Mouse (Mus musculus): ENCODE measurements around the gene Olfr53. TPM values are rescaled to one million over a fixed set of nuclear protein-coding genes. Genes with fewer than 3 reads are reported as not detected.
"Not testable (repeated sequence)": the region's sequence is repeated elsewhere in the genome, so short reads cannot be mapped to it uniquely, and the experiment has no call there.

Gene Olfr53
- not detected in 2 replicates for polyA plus RNA-seq (2012; rRNA removed)
- not detected in 2 replicates for polyA plus RNA-seq (2014; fragmentation: Nextera tagmentation; extraction: Ambion mirVana)

DNA sequence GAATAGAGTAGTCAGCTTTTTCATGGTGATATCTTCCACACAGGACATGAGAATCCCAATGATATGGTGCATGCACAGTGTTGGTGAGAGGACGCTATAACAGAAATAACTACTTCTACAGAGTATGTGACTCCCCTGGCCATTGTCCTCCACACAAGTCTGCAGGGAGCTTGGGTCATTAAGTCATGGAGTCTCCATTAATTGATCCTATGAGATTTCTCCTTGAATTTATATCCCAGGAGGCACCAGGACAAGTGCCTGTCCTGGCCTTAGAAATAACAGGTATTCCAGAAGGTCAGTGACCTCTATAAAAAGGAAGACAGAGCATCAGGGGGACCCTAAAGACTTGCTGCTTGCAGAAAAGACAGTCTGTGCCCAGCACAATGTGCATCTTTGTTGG lies at the start of gene Olfr53:
Olfr53 (plus strand) TSS at position 301 of the 400 bp plus-strand sequence.
- H3K27ac ChIP-seq (replicated peaks; ENCODE audit: low read depth, low read length), result no peak within 1 kb of the TSS
- WGBS, result 100% methylated on average over 1 of the region's 1 CpGs

DNA sequence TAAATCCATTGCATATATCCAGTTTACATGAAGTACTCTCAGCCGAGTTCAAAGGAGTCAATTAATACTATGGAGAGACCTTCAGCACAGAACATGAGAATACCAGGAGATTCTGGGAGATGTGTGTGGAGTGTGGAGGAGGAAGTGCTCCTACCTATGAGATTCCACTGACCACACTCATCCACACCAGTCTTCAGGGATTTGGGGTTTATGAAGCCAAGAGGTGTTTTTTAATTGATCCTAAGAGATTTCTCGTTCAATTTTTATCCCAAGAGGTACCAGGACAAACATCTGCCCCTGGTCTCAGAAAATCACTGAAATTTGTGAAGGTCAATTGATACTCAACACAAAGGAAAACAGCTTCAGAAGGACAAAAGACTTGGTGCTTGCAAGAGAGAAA lies 45.3 kb upstream of the Olfr53 start, which contains the start of gene Olfr46:
Olfr46 (plus strand) TSS at position 301 of the 400 bp plus-strand sequence.
- H3K4me1 ChIP-seq (ENCODE audit: control insufficient read depth, insufficient read depth, low read length); H3K27me3 ChIP-seq (ENCODE audit: control insufficient read depth, insufficient read depth, low read length); DNase-seq (ENCODE audit: low spot score); H3K4me3 ChIP-seq (replicated peaks; ENCODE audit: low read length); ATAC-seq (ENCODE audit: low FRiP score, low read depth); H3K36me3 ChIP-seq (ENCODE audit: control insufficient read depth, insufficient read depth, low read length); H3K4me2 ChIP-seq (replicated peaks; ENCODE audit: low read depth, low read length, severe bottlenecking); H3K9me3 ChIP-seq (ENCODE audit: control insufficient read depth, low read length); H3K27ac ChIP-seq (replicated peaks; ENCODE audit: low read depth, low read length); H3K9ac ChIP-seq (ENCODE audit: low read depth, low read length, severe bottlenecking): not testable (repeated sequence)
- 79% methylated on average over 2 of the region's 2 CpGs for WGBS

More for the DNA sequence above, at the start of gene Olfr53:
- H3K36me3 ChIP-seq (ENCODE audit: control insufficient read depth, insufficient read depth, low read length), result no peaks in the 10 kb centered on the region
- H3K27me3 ChIP-seq (ENCODE audit: control insufficient read depth, insufficient read depth, low read length), result no peaks in the 10 kb centered on the region
- no peak for TF ChIP-seq POLR2A (IDR thresholded peaks at IDR 0.05; ENCODE audit: borderline replicate concordance, extremely low read depth, insufficient read depth, insufficient read length)
- no peaks in the 10 kb centered on the region for H3K4me1 ChIP-seq (ENCODE audit: control insufficient read depth, insufficient read depth, low read length)
- no peak within 1 kb of the TSS for H3K4me3 ChIP-seq (replicated peaks; ENCODE audit: low read length)
- H3K9me3 ChIP-seq (ENCODE audit: control insufficient read depth, low read length), result no peaks in the 10 kb centered on the region
- DNase-seq (ENCODE audit: low spot score) (no peak), ATAC-seq (ENCODE audit: low FRiP score, low read depth) (no peak)
- no peak within 1 kb of the TSS for H3K4me2 ChIP-seq (replicated peaks; ENCODE audit: low read depth, low read length, severe bottlenecking)
- H3K9ac ChIP-seq (ENCODE audit: low read depth, low read length, severe bottlenecking), result no peak within 1 kb of the TSS

DNA sequence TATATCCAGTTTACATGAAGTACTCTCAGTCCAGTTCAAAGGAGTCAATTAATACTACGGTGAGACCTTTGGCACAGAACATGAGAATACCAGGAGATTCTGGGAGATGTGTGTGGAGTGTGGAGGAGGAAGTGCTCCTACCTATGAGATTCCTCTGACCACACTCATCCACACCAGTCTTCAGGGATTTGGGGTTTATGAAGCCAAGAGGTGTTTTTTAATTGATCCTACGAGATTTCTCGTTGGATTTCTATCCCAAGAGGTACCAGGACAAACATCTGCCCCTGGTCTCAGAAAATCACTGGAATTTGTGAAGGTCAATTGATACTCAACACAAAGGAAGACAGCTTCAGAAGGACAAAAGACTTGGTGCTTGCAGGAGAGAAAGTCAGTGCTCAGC lies 17.6 kb upstream of the Olfr53 start, which contains the start of gene Olfr61:
Olfr61 (plus strand) TSS at position 301 of the 400 bp plus-strand sequence.
- H3K27me3 ChIP-seq (ENCODE audit: control insufficient read depth, insufficient read depth, low read length); H3K4me1 ChIP-seq (ENCODE audit: control insufficient read depth, insufficient read depth, low read length); H3K9ac ChIP-seq (ENCODE audit: low read depth, low read length, severe bottlenecking); H3K36me3 ChIP-seq (ENCODE audit: control insufficient read depth, insufficient read depth, low read length); H3K27ac ChIP-seq (replicated peaks; ENCODE audit: low read depth, low read length); H3K9me3 ChIP-seq (ENCODE audit: control insufficient read depth, low read length); ATAC-seq (ENCODE audit: low FRiP score, low read depth); H3K4me2 ChIP-seq (replicated peaks; ENCODE audit: low read depth, low read length, severe bottlenecking); H3K4me3 ChIP-seq (replicated peaks; ENCODE audit: low read length); DNase-seq (ENCODE audit: low spot score): not testable (repeated sequence)
- WGBS, result 82% methylated on average over 3 of the region's 3 CpGs

DNA sequence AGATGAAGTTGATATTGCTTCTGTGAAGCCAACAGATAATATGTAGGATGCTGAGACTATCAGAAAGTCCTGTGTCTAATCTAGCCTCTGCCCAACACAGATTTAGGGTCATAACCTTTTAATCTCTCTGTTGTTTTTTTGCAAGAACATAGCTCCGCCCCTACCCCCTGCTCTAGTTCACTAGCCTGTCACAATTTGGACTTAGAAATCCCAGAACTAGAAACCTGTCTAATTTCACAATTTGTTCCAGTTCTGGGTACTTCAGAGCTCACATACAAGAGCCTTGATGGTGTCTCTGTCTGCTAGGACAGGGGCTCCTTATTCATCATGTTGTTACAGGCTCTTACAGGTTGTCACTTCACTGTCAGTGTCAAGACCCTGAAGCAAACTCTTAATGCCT lies 15.7 kb upstream of the Olfr53 start:
- H3K27ac ChIP-seq (replicated peaks; ENCODE audit: low read depth, low read length), result no peak overlapping the region
- no peak for TF ChIP-seq POLR2A (IDR thresholded peaks at IDR 0.05; ENCODE audit: borderline replicate concordance, extremely low read depth, insufficient read depth, insufficient read length)
- no peaks in the 10 kb centered on the region for H3K9me3 ChIP-seq (ENCODE audit: control insufficient read depth, low read length)
- WGBS, result 72% methylated on average over 1 of the region's 1 CpGs
- H3K4me1 ChIP-seq (ENCODE audit: control insufficient read depth, insufficient read depth, low read length), result no peaks in the 10 kb centered on the region
- DNase-seq (ENCODE audit: low spot score) (no peak), ATAC-seq (ENCODE audit: low FRiP score, low read depth) (no peak)
- no peaks in the 10 kb centered on the region for H3K27me3 ChIP-seq (ENCODE audit: control insufficient read depth, insufficient read depth, low read length)
- H3K9ac ChIP-seq (ENCODE audit: low read depth, low read length, severe bottlenecking), result no peak overlapping the region
- H3K36me3 ChIP-seq (ENCODE audit: control insufficient read depth, insufficient read depth, low read length), result no peaks in the 10 kb centered on the region
- no peak overlapping the region for H3K4me3 ChIP-seq (replicated peaks; ENCODE audit: low read length)
- H3K4me2 ChIP-seq (replicated peaks; ENCODE audit: low read depth, low read length, severe bottlenecking), result no peak overlapping the region

DNA sequence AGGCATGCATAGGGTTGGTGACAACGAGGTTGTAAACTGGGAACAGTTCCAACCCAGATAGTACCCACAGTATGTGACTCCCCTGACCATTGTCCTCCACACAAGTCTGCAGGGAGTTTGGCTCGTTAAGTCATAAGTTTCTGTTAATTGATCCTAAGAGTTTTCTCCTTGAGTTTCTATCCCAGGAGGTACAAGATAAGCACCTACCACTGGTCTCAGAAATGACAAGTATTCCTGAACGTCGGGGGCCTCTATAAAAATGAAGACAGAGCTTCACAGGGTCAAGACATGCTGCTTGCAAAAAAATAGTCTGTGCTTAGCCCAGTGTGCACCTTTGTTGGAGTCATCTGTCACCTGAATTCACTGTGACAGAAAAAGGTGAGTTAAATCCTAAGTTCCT lies 13.4 kb downstream of the Olfr53 start, which contains the start of gene Olfr539:
Olfr539 (plus strand) TSS at position 301 of the 400 bp plus-strand sequence.
- Histone ChIP-seq H3K9ac (ENCODE audit: low read depth, low read length, severe bottlenecking) (no peak within 1 kb of the TSS), H3K4me2 (replicated peaks; ENCODE audit: low read depth, low read length, severe bottlenecking) (no peak within 1 kb of the TSS), H3K4me3 (replicated peaks; ENCODE audit: low read length) (no peak within 1 kb of the TSS), H3K4me1 (ENCODE audit: control insufficient read depth, insufficient read depth, low read length) (no peaks in the 10 kb centered on the region), H3K36me3 (ENCODE audit: control insufficient read depth, insufficient read depth, low read length) (no peaks in the 10 kb centered on the region), H3K27ac (replicated peaks; ENCODE audit: low read depth, low read length) (no peak within 1 kb of the TSS), H3K9me3 (ENCODE audit: control insufficient read depth, low read length) (no peaks in the 10 kb centered on the region), H3K27me3 (ENCODE audit: control insufficient read depth, insufficient read depth, low read length) (no peaks in the 10 kb centered on the region)
- WGBS, result 72% methylated on average over 4 of the region's 4 CpGs
- no peak for ATAC-seq (ENCODE audit: low FRiP score, low read depth)
- no peak for DNase-seq (ENCODE audit: low spot score)
- no peak for TF ChIP-seq POLR2A (IDR thresholded peaks at IDR 0.05; ENCODE audit: borderline replicate concordance, extremely low read depth, insufficient read depth, insufficient read length)

DNA sequence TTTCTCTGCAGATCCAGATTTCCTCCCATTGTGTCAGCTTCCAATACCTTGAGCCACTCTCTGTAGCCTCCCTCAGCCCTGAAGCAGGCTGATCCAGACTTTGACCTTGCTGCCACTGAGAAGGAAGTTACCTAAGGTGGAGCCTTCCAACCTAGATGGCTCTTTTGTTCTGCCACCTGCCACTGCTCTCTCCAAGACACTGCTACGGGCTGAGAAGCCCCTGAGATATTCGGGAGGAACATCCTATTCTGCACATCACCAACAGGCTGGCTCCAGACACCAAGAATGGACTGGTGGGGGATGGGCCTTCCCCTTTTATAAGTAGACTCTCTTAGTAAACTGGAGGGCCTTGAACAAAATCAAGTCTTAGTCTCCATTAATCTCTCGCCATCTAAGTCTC lies 24.4 kb downstream of the Olfr53 start:
- not testable (repeated sequence) for ATAC-seq (ENCODE audit: low FRiP score, low read depth); H3K36me3 ChIP-seq (ENCODE audit: control insufficient read depth, insufficient read depth, low read length); H3K4me1 ChIP-seq (ENCODE audit: control insufficient read depth, insufficient read depth, low read length); H3K27ac ChIP-seq (replicated peaks; ENCODE audit: low read depth, low read length); H3K9ac ChIP-seq (ENCODE audit: low read depth, low read length, severe bottlenecking); H3K27me3 ChIP-seq (ENCODE audit: control insufficient read depth, insufficient read depth, low read length); DNase-seq (ENCODE audit: low spot score); H3K4me3 ChIP-seq (replicated peaks; ENCODE audit: low read length); H3K9me3 ChIP-seq (ENCODE audit: control insufficient read depth, low read length); H3K4me2 ChIP-seq (replicated peaks; ENCODE audit: low read depth, low read length, severe bottlenecking)
- 87% methylated on average over 3 of the region's 3 CpGs for WGBS
